Mouse (Mus musculus) spleen, adult 10 weeks (tissue): ENCODE results near the gene Tut1. TPM values are rescaled to one million over a fixed set of nuclear protein-coding genes. Genes with fewer than 3 reads are reported as not detected.

ENCODE experiments used
- polyA plus RNA-seq: library from polyadenylated mRNA; stranded (reverse); fragments of 350-450 nt; fragmentation: Illumina TruSeq; extraction: RNeasy Lipid Tissue Mini Kit (QIAGEN cat#74804); gene quantifications from one replicate; pipeline ENCODE4 v1.2.3, GENCODE M21; 2015; ENCODE audit warnings: low replicate concordance; ENCODE audit not compliant: insufficient read depth

Tut1 gene
- 24.7 TPM for polyA plus RNA-seq

GRCm38 (mm10) chr19:8953135-8954039 is at the start of gene Tut1:
Gene Tut1 (plus strand): TSS chr19:8953847.

GRCm38 (mm10) chr19:8920073-8920736 is 33.4 kb upstream of the Tut1 start, which contains the start of gene B3gat3:
Gene B3gat3 (plus strand): TSS chr19:8920374.

GRCm38 (mm10) chr19:8929224-8930088 is 24.2 kb upstream of the Tut1 start, which contains the start of the genes Rom1 and Eml3:
Gene Rom1 (minus strand): TSS chr19:8929356.
Gene Eml3 (plus strand): TSS chr19:8929552.

GRCm38 (mm10) chr19:8941515-8942217 is 12.0 kb upstream of the Tut1 start, which contains the start of gene Mta2:
Gene Mta2 (plus strand): TSS chr19:8941875.

GRCm38 (mm10) chr19:8966590-8967372 is 13.1 kb downstream of the Tut1 start, which contains the start of gene Eef1g:
Gene Eef1g (plus strand): TSS chr19:8967041.

GRCm38 (mm10) chr19:8989066-8989566 is 35.5 kb downstream of the Tut1 start, which contains the start of gene Ahnak:
Gene Ahnak (plus strand): TSS chr19:8989284.

Other genes starting within 250 kb of the Tut1 start
- 149 TPM for gene Slc3a2, start 230.5 kb upstream of the Tut1 start, polyA plus RNA-seq
- 70.3 TPM for gene Wdr74, start 218.0 kb upstream of the Tut1 start, polyA plus RNA-seq
- not detected for gene 1700092M07Rik, start 213.1 kb upstream of the Tut1 start, polyA plus RNA-seq
- gene Stx5a, start 212.4 kb upstream of the Tut1 start, polyA plus RNA-seq, result 145 TPM
- 395 TPM for gene Nxf1, start 196.8 kb upstream of the Tut1 start, polyA plus RNA-seq
- 36.9 TPM for gene Tmem223, start 182.9 kb upstream of the Tut1 start, polyA plus RNA-seq
- gene Tmem179b, start 179.4 kb upstream of the Tut1 start, polyA plus RNA-seq, result 89.0 TPM
- 4.8 TPM for gene Taf6l, start 167.4 kb upstream of the Tut1 start, polyA plus RNA-seq
- gene Polr2g, start 155.3 kb upstream of the Tut1 start, polyA plus RNA-seq, result 131 TPM
- gene Zbtb3, start 151.3 kb upstream of the Tut1 start, polyA plus RNA-seq, result 3.1 TPM
- gene Ttc9c, start 134.5 kb upstream of the Tut1 start, polyA plus RNA-seq, result 67.2 TPM
- 172 TPM for gene Hnrnpul2, start 133.8 kb upstream of the Tut1 start, polyA plus RNA-seq
- not detected for gene AC129217.1, start 124.1 kb upstream of the Tut1 start, polyA plus RNA-seq
- gene Bscl2, start 116.4 kb upstream of the Tut1 start, polyA plus RNA-seq, result 33.6 TPM
- gene Gng3, start 114.7 kb upstream of the Tut1 start, polyA plus RNA-seq, result 0.14 TPM
- gene Lrrn4cl, start 103.1 kb upstream of the Tut1 start, polyA plus RNA-seq, result 0.33 TPM
- gene Ubxn1, start 82.4 kb upstream of the Tut1 start, polyA plus RNA-seq, result 103 TPM
- 14.9 TPM for gene Uqcc3, start 72.9 kb upstream of the Tut1 start, polyA plus RNA-seq
- 85.8 TPM for gene Lbhd1, start 70.1 kb upstream of the Tut1 start, polyA plus RNA-seq
- not detected for gene Gm49403, start 69.9 kb upstream of the Tut1 start, polyA plus RNA-seq
- gene 1810009A15Rik, start 65.0 kb upstream of the Tut1 start, polyA plus RNA-seq, result 31.6 TPM
- not detected for gene Gm49416, start 64.9 kb upstream of the Tut1 start, polyA plus RNA-seq
- gene Ints5, start 60.8 kb upstream of the Tut1 start, polyA plus RNA-seq, result 8.5 TPM
- gene Ganab, start 55.8 kb upstream of the Tut1 start, polyA plus RNA-seq, result 156 TPM
- gene B3gat3, start 33.5 kb upstream of the Tut1 start, polyA plus RNA-seq, result 44.8 TPM
- 3.7 TPM for gene Rom1, start 24.5 kb upstream of the Tut1 start, polyA plus RNA-seq
- 68.8 TPM for gene Eml3, start 24.3 kb upstream of the Tut1 start, polyA plus RNA-seq
- 192 TPM for gene Mta2, start 12.0 kb upstream of the Tut1 start, polyA plus RNA-seq
- 623 TPM for gene Eef1g, start 13.2 kb downstream of the Tut1 start, polyA plus RNA-seq
- gene Ahnak, start 35.4 kb downstream of the Tut1 start, polyA plus RNA-seq, result 88.3 TPM
- gene Scgb1a1, start 134.1 kb downstream of the Tut1 start, polyA plus RNA-seq, result not detected
- 23.5 TPM for gene Asrgl1, start 181.8 kb downstream of the Tut1 start, polyA plus RNA-seq